Mouse (Mus musculus) CD8-positive naive resting alpha-beta T cell, adult 57 days (primary cell): Measurements from ENCODE around the gene Pgrmc2. TPM values are rescaled to one million over a fixed set of nuclear protein-coding genes. Genes with fewer than 3 reads are reported as not detected.

Source experiments
- total RNA-seq: library from RNA; stranded (reverse); gene quantifications from one replicate; pipeline ENCODE4 v1.2.4, GENCODE M21; 2023

Pgrmc2 gene
- 23.3 TPM for total RNA-seq

DNA sequence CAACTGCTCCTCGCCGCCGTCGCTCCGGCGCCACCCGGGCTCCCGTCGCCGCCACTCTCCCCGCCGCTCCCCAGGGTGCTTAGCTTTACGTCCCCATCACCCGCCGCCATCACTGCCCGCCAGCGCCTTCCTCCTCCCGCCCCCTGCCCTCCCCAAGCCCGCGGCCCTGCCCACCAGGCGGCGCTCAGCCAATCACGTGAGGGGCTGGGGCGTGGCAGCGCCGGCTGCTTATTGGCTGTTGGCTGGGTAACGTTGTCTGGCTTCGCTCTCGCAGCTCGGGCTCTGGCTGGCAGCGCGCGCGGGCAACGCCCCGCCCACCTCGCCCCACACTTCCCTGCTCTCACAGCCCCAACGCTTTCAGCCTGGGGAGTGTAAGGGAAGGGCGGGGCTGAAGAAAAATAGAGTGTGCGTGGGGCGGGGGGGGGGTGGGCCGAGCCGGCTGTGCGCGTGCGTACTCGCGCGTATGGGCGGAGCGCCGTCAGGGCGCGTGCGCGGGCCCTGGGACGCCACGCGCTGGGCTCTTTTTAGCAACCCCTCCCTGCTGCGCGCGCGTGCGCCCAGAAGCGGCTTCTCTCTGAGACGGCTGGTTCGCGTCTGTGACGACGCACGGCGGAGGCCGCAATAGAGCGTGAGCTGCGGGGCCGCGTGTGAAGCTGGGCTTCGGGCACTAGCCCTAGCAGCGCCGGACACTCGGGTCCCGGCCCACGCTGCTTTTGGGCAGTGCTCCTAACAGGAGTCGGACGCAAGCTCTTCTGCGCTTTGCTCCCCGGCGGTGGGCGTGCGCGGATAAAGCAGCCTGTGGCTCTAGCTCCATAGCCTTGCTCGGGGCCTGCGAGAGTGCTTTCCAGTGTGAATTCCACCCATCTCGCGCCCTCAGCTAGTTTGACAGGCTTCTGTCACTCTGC is at the start of gene Pgrmc2:
TSS of gene Pgrmc2 (minus strand) at position 162 of the 905 bp plus-strand sequence.

Other genes starting within 250 kb of the Pgrmc2 start
- 16.2 TPM for gene Mfsd8, start 236.2 kb downstream of the Pgrmc2 start, total RNA-seq
- gene Abhd18, start 236.1 kb downstream of the Pgrmc2 start, total RNA-seq = 14.7 TPM
- not detected for gene 1700034I23Rik, start 180.5 kb downstream of the Pgrmc2 start, total RNA-seq
- gene Larp1b, start 133.2 kb downstream of the Pgrmc2 start, total RNA-seq = 18.6 TPM